Mouse (Mus musculus) embryo, embryonic 11.5 days (tissue): ENCODE data around the gene Mllt6.
"Not testable (repeated sequence)": the region's sequence is repeated elsewhere in the genome, so short reads cannot be mapped to it uniquely, and the experiment has no call there.

Source experiments
- DNase-seq: peaks from one replicate; pipeline ENCODE4 v3.0.0-alpha.2; 2012; ENCODE audit warnings: low read depth, low spot score

The Mllt6 gene

GRCm38 (mm10) chr11:97662893-97663527 lies at the start of gene Mllt6:
Gene Mllt6 (plus strand): TSS chr11:97663414.
- DNase-seq: peak; percentile 57

- DNase-seq: no peak
Measured at GRCm38 (mm10) chr11:97615276-97615675, 47.9 kb upstream of the Mllt6 start.

DNA sequence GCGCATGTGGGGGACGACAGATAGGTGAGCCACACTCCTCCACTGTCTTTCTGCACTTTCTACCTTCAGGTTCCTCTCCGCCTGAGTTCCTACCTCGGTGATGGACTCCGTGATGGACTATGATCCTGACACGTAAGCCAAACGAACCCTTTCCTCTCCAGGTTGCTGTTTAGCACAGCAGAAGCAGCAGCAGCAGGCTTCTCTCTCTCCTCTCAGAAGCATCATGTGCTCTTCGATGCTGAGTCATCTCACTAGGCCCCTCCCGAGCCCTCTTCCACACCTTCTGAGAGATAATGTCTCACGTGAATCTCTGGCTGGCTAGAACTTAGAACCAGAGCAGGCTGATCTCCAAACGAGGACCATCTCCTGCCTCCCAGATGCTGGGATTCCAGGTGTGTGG lies 44.8 kb upstream of the Mllt6 start:
- DNase-seq: no peak

- no peak for DNase-seq
Measured at GRCm38 (mm10) chr11:97619391-97619795, 43.8 kb upstream of the Mllt6 start.

DNA sequence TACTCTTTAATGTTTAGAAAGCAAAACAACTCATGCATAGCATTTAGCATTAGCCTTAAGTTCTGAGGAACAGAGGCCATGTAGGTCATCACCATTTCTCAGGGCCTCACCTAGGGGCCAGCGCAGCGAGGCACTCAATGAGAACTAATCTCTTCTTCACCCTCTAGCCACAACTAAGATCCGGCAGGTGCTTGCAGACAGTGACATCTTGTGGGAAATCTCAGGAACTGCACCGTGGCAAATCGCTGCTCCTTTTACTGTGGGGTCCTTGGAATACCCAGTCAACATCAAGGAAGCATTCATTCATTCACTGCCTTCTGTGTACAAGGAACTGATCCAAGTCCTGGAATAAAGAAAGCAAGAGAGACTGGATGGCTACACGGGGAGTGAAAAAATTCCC lies 40.8 kb upstream of the Mllt6 start:
- DNase-seq: peak; percentile 59

- DNase-seq: no peak
Measured at GRCm38 (mm10) chr11:97623166-97623565, 40.0 kb upstream of the Mllt6 start.

DNA sequence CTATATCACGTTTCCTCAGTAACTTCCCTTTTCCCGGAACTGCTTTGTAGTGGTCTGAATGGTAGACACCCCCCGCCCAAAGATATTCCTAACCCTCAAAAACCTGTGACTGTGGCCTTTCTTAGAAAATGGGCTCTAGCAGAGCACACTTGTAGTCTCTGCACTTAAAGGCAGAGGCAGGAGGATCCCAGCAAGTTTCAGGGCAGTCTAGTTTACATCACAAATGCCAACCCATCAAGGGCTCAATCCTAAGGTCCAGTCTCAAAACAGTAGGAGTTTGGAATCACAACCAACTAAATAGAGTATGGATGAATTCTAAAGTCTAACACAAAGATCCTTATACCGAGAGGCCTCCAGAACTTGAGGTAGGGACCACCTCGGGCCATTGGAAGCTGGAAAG lies 37.7 kb upstream of the Mllt6 start:
- no peak for DNase-seq

DNA sequence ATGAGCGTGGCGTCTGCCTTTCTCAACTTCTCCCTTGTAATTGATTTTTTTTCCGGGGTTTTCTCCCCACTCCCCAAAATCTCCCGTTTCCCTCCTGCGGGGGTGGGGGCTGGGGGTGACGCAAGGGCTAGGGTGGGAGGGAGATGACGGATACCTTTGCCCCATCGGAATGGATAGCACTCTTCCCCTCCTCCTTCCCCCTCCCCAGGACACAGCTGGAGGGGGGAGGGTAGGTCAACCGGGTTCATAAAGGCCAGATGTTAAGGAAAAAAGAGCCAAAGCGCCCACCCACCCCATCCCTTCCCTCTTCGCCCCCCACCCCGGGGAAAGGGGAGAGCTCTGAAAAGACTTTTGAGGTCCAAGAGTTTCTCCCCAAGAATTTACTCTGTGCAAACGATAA lies 36.8 kb upstream of the Mllt6 start:
- DNase-seq: no peak

DNA sequence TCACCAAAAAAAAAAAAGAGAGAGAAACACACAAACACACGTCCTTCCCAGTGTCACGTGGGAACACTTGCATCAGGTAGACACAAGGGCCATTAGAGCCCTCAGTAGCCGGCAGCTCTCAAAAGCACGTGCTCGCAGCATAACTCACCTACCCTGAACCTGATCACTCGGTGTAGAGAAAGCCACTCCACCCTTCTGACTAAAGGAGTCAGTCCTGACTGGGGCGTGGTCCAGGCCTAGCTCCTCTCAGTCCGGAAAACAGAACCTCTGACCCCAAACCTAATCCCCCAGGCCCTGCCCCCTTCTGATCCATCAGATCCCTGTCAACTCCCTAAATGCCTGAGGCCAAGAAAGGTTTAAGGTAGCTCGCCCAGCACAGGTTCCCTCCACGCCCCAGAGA lies 36.4 kb upstream of the Mllt6 start:
- DNase-seq: no peak

GRCm38 (mm10) chr11:97627556-97628302 lies 35.5 kb upstream of the Mllt6 start:
- DNase-seq: no peak

- DNase-seq: no peak
Measured at GRCm38 (mm10) chr11:97628303-97628567, 35.0 kb upstream of the Mllt6 start.

DNA sequence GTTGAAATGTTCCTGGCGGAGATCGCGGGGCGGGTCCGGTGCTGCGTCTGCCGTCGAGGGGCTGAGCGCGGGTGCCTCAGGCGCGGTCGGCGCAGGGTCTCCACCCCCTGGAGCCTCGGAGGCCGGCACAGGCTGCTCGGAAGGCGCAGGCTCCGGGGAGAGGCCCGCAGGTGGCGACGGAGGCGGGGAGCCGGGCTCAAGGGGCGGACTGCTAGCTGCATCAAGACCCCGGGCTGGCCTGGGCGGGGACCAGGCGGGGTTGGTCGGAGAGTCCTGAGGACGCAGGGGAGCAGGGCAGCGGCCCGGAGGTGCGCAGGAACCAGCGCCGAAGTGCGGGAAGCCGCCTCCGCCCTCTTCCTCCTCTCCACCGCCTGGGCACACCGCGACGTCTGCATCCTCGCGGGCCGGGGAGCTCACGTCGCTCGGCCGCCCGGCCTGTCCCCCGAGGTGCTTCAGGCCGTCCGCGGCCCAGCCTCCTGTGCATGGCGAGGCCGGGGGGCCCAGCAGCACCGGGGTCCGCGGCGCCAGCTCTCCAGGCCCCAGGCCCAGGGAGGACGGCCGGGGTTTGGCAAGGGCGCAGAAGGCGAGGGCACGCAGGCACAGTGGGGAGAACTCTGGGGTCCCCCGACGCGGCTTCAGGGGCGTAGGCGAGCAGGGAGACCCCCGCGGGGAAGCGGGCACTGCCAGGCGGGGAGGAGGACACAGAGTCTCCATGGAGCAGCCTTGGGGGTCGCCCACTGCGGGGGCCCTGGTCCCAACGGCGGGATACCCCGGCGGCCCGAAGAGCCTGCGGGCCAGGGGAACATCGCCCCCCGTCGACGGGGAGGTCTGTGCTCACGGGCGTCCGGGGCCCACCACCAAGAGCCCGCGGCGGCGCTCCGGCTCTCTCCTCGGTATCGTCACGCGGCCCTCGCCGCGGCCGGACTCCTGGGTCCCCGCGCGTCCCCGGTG lies 34.4 kb upstream of the Mllt6 start:
- no peak for DNase-seq

GRCm38 (mm10) chr11:97629576-97629975 lies 33.6 kb upstream of the Mllt6 start, which contains the start of gene Epop:
Gene Epop (minus strand): TSS chr11:97629702.
- peak; percentile 83 for DNase-seq

- DNase-seq: no peak
Measured at GRCm38 (mm10) chr11:97631046-97631445, 32.2 kb upstream of the Mllt6 start.

GRCm38 (mm10) chr11:97631500-97631899 lies 31.7 kb upstream of the Mllt6 start:
- DNase-seq: no peak

- no peak for DNase-seq
Measured at GRCm38 (mm10) chr11:97631938-97632337, 31.3 kb upstream of the Mllt6 start.

GRCm38 (mm10) chr11:97632440-97632839 lies 30.8 kb upstream of the Mllt6 start:
- DNase-seq: not testable (repeated sequence)

DNA sequence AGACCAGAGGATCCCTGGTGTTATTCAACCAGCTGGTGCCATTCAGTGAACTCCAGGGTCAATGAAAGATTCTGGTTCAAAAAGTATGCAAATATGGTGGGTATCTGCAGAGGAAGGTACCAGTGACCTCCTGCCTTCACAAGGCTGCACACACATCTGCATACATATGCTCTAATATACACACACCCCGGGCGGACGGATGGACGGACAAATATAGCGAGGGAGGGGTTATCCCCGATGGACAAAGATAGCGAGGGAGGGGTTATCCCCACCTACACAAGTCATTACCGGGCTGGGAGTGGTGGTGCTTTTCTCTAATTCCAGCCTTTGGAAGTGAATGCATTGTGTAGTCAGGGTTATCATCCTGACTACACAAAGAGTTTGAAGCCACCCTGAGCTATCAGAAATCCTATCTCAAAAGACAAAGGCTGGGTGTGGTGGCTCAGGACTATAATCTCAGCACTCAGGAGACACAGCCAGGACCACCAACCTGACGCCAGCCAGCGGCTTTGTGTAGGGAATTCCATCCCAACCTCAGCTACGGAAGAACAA lies 27.7 kb upstream of the Mllt6 start:
- no peak for DNase-seq

GRCm38 (mm10) chr11:97641668-97642067 lies 21.5 kb upstream of the Mllt6 start:
- no peak for DNase-seq

DNA sequence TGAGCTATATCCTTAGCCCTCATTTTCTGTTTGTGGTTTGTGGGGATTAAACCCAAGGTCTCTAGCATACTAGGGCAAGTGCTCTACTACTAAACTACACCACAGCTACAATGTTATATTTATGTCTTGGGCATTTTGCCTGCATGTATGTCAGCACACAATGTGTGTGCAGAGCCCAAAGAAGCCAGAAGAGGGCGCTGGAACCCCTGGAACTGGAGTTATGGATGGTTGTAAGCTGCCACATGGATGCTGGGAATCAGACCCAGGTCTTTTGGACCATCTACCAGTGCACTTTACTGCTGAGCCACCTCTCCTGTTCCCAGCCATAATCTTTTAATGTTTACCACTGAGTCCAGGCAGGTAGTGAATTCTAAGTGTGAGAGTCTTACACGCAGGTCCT lies 20.5 kb upstream of the Mllt6 start:
- no peak for DNase-seq

GRCm38 (mm10) chr11:97643380-97644055 lies 19.7 kb upstream of the Mllt6 start:
- no peak for DNase-seq

- no peak for DNase-seq
Measured at GRCm38 (mm10) chr11:97644834-97645233, 18.4 kb upstream of the Mllt6 start.
